Mouse (Mus musculus): ENCODE data around the gene Ston1.

Gene Ston1

DNA sequence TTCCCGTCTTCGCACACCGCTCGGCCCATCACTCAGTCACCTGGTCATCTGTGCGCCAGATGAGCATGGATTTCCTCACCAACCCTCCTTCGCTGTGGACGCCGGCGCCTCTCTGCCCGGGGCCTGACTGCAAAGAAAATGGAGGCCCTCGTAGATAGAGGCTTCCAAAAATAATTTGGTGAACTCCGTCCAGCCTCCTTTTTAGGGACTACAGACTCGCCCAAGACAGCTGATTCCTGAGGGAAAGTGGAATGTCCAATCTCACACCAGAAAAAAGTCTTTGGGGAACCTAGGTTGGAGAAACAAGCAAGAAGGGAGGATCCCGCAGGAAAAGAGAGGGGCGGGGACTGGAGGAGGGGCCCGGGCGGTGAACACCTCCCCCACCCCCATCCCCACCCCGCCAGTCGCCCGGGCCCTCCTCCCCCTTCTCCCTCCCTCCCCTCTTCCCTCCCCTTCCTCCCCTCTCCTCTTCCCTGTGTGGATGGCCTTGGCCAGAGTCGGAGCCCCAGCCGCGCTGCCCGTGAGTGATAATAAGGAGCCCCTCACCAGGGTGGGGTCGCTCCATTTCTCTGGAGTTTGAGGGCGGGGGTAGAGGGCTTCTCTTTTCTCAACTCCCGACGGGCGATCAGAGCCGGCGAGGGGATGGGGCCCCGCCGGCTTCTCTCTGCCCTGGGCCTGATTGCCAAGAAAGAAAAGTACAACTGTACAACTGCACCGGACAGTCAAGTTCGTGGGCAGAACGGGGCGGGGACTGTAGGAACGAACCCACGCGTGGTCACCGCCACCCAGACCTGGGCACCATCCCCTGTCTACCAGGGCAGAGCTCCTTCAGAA, at the start of gene Ston1:
TSS of gene Ston1 (plus strand) at position 463 of the 834 bp plus-strand sequence.
- DNase-seq (ENCODE audit: low read depth), result peak; percentile 93

DNA sequence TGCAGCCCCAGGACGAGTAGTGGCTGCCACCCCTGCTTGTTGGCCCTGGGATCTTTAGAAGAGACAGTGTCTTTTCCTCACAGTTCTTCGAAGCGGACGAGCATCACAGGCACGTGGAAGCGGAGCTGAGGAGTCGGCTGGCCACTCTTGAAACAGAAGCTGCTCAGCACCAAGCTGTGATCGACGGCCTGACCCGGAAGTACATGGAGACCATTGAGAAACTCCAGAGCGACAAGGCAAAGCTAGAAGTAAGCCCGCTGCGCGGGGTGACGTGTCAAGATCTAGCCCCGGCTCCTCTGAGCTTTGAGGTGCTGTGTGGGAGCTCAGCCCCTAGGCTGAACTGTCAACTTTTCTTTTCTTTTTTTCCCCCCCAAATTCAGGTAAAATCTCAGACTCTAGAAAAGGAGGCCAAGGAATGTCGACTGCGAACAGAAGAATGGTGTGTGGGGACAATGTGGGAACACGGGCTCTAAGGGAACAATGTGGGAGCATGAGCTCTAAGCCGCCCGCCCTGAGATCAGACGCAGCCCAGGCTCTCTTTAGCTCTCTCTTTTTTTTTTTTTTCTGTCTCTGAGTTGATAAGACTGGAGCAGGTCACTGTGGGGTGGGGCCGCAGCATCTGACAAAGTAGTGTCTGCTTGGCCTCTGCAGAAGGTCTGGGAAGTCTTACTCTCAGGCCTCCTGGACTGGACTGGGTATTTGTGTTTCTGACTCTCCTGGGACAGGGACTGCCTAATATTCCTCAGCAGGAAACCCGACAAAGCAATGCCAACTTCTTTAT, 47.9 kb upstream of the Ston1 start:
- no peak for DNase-seq (ENCODE audit: low read depth)

DNA sequence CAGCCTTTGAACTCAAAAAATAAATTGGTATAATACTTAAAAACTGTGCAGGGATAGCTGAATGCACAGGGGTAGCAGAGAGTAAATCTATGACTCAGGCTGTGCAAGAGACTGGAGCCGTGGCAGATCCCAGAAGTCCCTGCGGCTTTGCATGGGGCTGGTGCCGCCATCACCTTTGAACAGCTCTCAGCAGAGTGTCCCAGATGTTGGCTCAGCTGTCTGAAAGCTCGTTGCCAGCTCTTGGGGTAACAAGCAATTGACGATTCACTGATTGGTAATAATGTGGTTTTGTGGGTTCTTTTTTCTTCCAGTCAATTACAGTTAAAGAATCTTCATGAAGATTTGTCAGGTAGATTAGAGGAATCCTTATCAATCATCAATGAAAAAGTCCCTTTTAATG, 47.1 kb upstream of the Ston1 start:
- no peak for DNase-seq (ENCODE audit: low read depth)

DNA sequence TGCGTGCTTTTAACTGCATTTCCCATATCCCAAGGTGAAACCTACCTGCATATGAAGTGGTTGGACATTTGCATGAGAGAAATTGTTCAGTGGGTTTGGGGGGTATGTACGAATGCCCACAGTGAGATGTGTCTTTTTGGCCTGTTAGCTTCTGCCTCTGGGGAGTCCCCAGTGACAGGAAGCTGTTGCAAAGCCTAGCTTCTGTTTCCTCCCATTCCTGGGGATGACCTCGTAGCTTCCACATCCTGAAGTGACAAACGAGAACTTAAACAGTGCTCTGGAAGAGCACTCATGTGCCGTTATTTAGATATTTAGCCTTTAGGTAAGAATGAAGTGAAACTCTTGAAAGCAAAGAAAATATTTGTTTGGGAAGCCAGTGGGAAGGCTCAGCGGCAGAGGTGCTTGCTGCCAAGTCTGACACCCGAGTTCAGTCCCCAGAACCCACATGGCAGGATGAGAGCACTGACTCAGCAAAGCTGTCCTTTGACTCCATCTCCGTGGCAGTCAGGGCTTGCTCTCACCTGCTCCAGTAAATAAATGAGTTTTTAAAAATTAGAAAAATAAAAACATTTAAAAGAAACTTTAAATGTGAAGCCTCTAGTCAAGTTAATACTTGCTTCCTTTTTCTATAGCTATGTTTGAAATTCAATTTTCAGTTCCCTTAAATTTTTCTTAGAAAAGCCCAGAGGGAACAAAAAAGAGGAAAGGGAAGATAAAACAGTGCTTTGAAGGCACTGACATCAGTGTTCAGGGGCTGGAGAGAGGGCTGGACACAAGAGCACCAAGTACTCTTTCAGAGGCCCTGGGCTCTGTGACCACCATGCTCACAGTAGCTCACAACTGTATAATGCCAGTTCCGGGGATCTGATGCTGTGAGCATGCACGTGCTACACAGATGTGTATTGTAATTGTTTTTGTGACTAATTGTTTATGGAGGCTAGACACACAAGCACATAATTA, 46.2 kb upstream of the Ston1 start:
- no peak for DNase-seq (ENCODE audit: low read depth)

DNA sequence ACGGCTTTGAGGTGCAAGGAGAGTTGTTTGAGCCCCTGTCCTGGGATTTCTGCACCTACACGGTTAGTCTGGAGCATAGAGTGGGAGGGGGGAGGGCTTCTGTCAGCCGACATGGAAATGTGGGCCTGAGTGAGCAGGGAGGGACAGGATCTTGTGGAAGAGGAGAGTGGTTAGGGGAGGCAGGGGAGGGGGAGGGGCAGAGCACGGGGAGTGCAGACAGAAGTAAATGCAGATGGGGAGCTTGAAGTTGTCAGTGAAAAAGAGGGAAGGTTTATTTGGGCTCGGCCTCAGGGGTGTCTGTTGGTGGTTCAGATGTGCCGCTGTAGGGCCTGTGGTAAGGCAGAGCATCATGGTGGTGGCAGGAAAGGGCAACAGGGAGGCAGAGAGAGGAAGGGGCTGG, 44.9 kb upstream of the Ston1 start:
- DNase-seq (ENCODE audit: low read depth), result no peak

DNA sequence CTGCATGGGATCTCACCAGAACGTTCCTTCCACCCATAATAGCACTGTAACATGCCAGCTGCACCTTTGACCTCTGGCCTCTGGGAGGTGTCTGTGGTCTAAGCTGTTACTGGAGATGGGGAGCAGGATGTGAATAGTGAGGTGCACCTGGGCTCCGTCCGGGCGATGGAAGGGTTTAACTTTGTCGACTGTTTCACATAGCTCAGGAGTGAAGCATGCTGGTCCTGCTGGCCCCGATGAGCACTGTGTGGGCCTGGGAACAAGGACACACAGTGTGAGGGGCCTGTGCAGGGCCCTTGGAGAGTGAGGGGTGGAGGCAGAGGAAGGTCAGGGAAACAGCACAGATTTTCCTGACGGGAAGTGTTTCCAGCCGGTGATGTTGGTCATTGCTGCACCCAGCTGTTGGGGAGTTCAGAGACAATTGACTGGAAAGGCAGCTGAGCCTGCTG, 44.5 kb upstream of the Ston1 start:
- DNase-seq (ENCODE audit: low read depth), result no peak

DNA sequence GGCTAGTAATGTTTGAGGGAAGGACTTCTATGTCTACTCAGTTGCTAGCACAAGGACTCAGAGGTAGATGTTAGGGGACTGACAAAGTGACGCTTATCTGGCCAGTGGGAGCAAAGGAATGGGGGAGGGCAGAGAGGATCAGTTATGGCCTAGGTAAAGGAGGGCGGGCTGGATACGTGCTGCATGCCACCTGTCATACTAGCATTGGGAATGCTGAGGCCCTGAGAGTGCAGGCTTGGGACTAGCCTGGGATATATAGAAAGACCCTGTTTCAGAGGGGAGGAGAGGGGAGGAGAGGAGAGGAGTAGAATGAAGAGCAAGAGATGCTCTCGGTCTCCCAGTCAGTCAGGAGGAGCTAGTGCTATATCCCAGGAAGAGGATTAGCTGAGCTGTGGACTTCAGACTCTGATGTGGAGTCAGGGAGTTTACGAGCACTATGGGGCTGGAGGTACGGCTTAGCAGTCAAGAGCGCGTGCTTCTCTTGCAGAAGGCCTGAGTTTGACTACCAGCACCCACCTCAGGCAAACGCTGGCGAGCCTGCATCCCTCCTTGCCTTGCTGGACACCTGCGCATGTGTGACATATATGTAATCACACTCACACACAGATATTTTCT, 43.9 kb upstream of the Ston1 start:
- no peak for DNase-seq (ENCODE audit: low read depth)

DNA sequence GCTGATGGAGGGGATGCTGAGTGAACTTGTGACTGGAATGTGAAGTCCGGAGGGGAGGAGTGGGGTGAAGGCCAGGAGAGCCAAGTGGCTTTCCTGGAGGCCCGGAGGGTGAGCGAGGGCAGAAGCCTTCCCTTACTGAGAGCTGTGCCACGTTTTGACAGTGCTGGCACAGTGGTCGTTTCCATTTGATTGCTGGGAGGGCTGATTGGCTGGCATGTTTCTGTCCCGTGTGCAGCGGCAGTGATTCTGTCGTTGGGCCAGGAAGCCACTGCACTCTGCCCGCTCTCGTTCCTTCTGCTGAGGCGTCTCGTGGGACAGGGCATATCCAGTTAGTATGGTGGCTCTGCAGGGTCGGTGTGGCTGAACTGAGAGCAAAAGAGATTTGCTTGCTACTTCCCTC, 41.3 kb upstream of the Ston1 start:
- DNase-seq (ENCODE audit: low read depth), result no peak

DNA sequence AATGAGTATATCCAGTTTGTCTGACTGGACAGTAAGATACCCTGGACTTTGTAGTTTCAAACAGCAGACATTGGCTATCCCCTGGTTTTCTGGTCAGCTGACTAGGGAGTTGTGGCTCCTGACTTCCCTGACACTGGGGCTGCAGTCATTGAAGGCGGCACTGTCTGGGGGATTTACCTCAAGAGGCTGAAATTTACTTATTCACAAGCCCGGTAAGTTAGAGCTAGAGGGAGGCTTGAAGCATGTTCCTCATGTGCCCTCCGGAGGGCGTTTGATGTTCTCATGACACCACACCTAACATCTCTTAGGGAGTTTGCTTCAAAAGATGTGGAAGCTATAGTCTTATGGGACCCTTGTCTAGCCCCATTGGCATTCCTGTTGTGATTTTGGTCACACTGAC, 40.8 kb upstream of the Ston1 start:
- no peak for DNase-seq (ENCODE audit: low read depth)

DNA sequence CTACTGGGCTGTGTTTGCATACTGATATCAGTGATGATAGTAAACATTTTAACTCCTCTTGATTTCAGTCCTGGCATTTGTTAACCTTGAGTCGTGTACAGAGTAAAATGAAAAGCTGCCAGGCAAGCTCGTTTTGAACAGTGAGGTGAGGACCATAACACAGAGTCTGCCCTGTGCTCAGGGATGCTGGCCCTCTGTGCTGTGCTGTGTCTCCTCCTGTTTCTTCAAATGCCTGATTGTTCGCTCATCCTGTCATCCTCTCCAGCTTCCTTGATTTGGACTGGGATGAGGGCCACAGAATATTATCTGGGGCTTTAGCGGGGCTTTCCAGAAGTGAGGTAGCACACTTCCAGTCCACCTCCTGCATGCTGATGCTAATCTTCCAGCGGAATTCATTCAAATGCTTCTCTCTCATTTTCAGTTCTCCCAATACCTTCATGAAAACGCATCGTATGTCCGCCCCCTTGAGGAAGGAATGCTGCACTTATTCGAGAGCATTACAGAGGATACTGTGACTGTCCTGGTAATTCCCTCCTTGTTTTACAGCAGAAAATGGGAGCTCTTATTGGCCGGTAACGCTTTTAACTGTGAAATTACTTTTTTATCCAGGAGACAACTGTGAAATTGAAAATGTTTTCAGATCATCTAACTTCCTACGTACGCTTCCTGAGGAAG, 39.2 kb upstream of the Ston1 start:
- peak; percentile 94 for DNase-seq (ENCODE audit: low read depth)

DNA sequence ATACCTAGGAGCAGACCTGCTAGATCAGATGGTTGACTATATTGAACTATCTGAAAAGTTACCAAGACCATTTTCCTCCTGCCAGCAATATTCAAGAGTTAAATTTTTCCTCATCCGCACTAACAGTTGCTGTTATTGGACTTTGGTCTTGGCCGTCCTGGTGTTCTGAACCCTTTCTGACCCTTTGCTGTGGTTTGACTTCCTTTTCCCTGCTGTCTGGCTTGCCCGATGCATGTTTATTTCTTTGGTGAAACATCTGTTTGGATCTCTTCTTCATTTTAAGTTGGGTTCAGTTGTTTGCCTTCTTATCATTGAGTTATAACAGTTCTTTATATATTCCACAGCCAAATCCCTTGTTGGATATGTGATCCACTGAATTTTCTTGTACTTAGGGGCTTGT, 33.9 kb upstream of the Ston1 start:
- no peak for DNase-seq (ENCODE audit: low read depth)

DNA sequence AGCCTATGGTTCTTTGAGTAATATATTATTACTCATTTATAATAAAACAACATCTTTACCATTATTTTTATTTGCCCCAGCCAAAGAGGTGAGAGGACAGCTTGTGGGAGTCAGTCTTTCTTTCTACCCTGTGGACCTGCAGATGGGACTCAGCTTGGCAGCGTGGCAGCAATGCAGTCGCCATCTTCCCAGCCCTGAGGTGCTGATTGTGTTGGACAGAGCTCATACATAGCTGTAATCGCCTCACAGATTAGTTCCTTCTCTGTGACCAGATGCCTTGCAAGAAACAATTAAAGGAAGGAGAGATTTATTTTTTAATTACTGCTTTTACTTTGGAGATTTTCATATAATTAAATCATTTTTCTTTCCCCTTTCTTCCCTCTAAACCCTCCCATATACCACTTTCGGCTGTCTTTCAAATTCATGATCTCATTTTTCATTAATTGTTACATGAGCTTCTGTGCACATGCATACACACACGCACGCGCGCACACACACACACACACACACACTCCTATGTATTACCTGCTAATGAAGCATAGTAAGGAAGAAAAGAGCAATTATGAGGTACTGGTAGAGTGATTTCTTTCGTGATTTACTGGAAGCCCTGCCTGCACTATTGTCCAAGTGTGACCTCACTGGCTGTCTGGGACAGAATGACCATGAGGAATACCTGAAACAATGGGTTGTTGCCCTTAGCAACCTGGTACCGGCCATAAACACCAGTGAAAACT, 27.5 kb upstream of the Ston1 start:
- DNase-seq (ENCODE audit: low read depth), result no peak

DNA sequence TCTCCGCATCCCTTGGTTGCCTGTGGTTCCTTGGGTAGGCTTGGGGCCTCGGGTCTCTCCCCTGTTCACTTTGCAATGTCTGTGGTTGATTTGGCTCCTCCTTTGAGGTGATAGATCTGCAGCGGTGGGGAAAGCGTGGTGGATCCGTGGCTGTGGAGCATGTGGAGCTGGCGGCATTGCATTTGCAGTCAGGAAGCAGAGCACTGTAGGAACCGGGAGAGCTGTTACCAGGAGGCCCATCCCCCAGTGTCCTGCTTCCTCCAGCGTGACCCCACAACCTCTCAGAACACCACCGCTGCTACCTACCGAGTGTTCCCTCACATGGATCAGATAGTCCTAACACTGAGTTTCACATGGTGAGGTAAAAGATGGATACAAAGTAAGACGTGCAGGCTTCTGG, 26.7 kb upstream of the Ston1 start:
- no peak for DNase-seq (ENCODE audit: low read depth)

DNA sequence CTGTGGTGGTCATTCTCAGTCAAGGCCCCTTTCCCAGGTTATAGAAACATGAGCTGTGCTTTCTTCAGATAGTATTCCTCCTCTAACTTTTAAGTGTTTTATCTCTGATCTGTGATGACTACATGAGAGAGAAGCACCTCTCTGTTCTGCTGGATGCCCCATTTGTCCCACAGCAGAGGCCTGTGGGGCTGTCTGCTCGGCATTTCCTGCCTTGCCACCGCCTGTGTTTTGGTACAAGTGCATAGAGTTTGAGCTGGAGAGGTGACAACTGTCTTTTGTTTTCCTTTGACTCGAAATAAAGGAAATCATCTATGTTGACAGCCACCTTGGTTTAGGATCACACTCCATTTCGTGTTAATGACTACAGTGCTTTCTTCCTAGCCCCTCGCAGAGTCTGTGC, 22.7 kb upstream of the Ston1 start:
- no peak for DNase-seq (ENCODE audit: low read depth)

DNA sequence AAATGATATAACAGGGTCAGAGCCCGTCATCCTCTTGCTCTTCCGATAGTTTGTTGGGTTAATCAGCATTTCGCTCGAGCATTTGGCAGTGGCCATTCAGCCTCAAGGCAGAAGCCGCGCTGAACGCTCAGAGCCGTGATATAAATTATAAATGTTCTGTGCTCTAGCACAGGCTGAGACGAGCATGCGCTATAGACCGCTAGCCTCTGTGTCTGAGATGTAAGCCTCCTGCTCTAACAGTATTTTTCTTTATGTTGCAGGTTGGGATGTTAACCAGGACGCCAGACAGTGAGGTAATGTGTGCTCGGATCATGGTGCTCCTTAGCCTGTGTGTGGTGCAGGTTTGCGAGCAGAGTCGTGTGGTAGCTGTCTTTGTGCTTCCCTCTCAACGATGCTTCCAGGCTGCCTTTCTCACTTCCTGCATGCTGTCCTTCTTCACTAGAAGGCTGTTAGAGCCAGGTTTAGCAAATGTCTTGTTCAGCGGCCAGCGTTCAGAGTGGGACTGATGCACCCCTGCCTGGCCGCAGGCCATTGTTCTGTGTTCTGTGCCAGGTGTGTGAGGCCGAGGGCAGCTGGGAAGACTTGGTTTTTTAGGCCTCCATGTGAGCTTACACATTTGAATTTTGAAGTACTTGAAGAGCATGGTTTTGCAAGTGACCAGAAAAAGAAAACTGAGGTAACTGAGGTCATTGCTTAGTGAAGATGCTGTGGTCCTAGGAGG, 18.8 kb upstream of the Ston1 start:
- no peak for DNase-seq (ENCODE audit: low read depth)

DNA sequence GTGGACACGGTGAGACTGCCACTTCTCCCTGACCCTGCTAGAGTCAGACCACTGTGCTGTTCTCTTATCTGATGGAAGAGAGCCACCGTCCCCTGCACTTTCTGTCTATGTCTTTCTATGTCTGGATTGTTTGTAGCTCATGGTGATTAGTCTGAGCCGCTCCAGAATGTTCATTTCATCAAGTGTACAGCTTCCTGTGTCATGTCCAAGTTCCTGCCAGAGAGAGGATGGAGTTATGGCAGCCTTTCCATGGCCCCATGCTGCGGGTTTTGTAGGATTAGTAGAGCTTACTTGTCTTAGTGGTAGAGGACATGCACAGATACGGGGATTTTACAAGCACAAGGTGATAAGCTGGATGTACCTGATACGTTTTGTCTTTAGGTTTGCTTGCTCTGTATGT, 16.9 kb upstream of the Ston1 start:
- no peak for DNase-seq (ENCODE audit: low read depth)

DNA sequence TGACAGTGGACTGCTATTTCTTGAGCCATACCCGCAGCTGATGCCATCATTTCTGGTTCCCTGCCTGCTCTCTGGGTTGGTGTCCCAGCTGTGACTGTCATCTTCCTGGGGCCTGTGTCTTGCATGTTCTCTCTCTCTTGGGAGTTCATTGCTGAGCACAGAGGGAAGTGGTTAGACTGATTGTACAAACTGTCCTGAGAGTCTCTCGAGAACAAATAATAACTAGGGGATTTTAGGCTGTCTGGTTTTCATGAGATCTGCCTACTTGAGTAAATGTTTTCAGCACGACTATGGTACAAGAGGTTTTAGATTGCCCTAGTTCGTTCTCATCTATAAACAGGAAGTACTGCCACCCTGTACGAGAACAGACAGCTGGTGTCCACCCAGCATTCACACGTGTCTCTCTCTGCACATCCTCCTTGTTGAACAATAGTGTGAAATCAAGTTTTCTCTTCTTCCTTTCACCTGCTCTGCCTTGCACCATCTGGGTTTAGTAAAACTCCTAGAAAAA, 15.9 kb upstream of the Ston1 start:
- DNase-seq (ENCODE audit: low read depth), result no peak

DNA sequence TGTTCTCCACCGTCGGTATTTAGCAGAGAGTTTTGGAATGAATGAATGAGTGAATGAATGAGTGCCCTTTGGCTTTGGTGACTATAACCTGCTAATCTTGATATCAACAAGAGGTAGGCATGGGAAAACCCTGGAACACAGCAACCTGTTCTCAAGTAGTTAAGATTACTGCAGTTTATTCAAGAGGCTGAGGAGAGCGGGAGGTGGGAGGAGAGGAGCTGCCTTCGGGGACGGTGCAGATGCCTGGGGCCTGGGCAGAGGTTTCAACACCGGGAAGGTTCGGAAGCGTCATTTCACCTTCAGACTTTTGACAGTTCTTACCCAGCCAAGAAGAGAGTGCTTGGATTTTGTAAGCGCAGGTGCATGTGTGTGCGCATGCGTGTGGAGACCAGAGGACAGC, 14.5 kb upstream of the Ston1 start:
- DNase-seq (ENCODE audit: low read depth), result no peak

DNA sequence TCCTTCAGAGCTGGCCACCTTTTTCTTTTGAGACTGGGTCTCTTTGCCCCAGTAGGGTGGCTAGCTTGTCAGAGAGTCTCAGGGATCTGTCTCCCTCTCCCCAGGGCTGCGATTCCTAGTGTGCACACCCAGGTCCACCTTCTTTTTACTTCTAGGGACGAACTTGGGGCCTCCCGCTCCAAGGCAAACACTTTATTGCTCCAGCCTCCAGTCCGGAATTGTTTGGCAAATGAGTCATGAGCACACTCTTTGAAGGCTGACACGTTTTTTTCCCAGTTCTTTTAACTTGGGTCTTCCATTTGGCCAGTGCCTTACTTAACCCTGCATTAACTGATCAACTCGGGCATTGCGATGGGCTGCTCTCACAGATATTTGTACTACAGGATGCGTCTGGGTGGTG, 14.1 kb upstream of the Ston1 start:
- DNase-seq (ENCODE audit: low read depth), result no peak

DNA sequence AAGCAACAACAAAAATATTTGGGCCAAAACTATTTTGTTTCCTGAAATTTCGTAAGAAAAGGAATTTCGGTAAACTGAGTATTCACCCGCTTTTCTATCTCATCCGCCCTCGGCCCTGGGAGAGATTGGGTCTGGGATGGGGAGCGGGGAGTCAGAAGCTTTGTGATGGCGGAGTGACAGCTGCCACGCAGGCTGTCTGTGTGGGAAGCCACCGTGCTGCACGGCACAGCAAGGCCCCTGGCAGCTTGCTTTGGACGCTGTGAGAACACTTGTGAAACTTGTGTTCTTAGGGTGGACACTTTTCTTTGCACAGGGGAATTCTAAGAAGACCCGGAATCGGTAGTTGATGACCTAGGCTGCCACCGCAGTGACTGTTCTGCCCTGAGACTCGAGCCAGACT, 10.1 kb upstream of the Ston1 start:
- no peak for DNase-seq (ENCODE audit: low read depth)

Data from NIH3T3 (cell line).